Mouse (Mus musculus) testis, postnatal 14 days (tissue): ENCODE results near the gene Hist1h1t.
"Not testable (repeated sequence)": the region's sequence is repeated elsewhere in the genome, so short reads cannot be mapped to it uniquely, and the experiment has no call there.

Experiments used
- DNase-seq: peaks from one replicate; pipeline ENCODE4 v3.0.0; 2021; ENCODE audit warnings: low spot score

The Hist1h1t gene

GRCm38 (mm10) chr13:23695514-23695913 is at the start of gene Hist1h1t:
Gene Hist1h1t, plus strand, starts transcription at chr13:23695814.
- DNase-seq: no peak

GRCm38 (mm10) chr13:23659636-23660366 is 35.8 kb upstream of the Hist1h1t start:
- no peak for DNase-seq

- DNase-seq: no peak
These were observed 33.1 kb upstream of the Hist1h1t start for GRCm38 (mm10) chr13:23662536-23662935.

- no peak for DNase-seq
These were observed 13.5 kb upstream of the Hist1h1t start for GRCm38 (mm10) chr13:23681990-23682582.

- DNase-seq: no peak
These were observed 13.0 kb upstream of the Hist1h1t start for GRCm38 (mm10) chr13:23682623-23682946.

- DNase-seq: not testable (repeated sequence)
These were observed 12.5 kb upstream of the Hist1h1t start for GRCm38 (mm10) chr13:23682947-23683754.

- DNase-seq: peak; percentile 93
These were observed 11.8 kb upstream of the Hist1h1t start, which contains the start of the genes Hist1h2ac and Hist1h2bc for GRCm38 (mm10) chr13:23683755-23684281. Gene Hist1h2ac, minus strand, starts transcription at chr13:23683948. Gene Hist1h2bc, plus strand, starts transcription at chr13:23684199.

- DNase-seq: peak; percentile 76
These were observed 11.2 kb upstream of the Hist1h1t start for GRCm38 (mm10) chr13:23684295-23684945.

- DNase-seq: no peak
These were observed 10.3 kb upstream of the Hist1h1t start for GRCm38 (mm10) chr13:23685121-23685861.

GRCm38 (mm10) chr13:23685966-23686365 is 9.6 kb upstream of the Hist1h1t start:
- DNase-seq: no peak

- DNase-seq: no peak
These were observed 8.4 kb upstream of the Hist1h1t start for GRCm38 (mm10) chr13:23687181-23687580.

GRCm38 (mm10) chr13:23687907-23688306 is 7.7 kb upstream of the Hist1h1t start:
- DNase-seq: no peak

- DNase-seq: no peak
These were observed 6.7 kb upstream of the Hist1h1t start for GRCm38 (mm10) chr13:23688956-23689355.

GRCm38 (mm10) chr13:23689459-23689858 is 6.2 kb upstream of the Hist1h1t start:
- no peak for DNase-seq

- DNase-seq: no peak
These were observed 1.7 kb upstream of the Hist1h1t start for GRCm38 (mm10) chr13:23693856-23694440.

GRCm38 (mm10) chr13:23694956-23695355 is 658 bp upstream of the Hist1h1t start:
- no peak for DNase-seq

- peak; percentile 87 for DNase-seq
These were observed 454 bp downstream of the Hist1h1t start for GRCm38 (mm10) chr13:23696061-23696474.

- DNase-seq: peak; percentile 25
These were observed 2.1 kb downstream of the Hist1h1t start for GRCm38 (mm10) chr13:23697491-23698299.

GRCm38 (mm10) chr13:23698300-23698693 is 2.7 kb downstream of the Hist1h1t start, which contains the start of gene Hist1h4c:
Gene Hist1h4c, minus strand, starts transcription at chr13:23698454.
- DNase-seq: peak; percentile 99

- DNase-seq: peak; percentile 3
These were observed 3.4 kb downstream of the Hist1h1t start for GRCm38 (mm10) chr13:23698996-23699395.
